Mouse (Mus musculus) kidney, adult 2 months (tissue): ENCODE results near the gene Spag7. TPM values are rescaled to one million over a fixed set of nuclear protein-coding genes. Genes with fewer than 3 reads are reported as not detected.
A peak's percentile ranks its signal among the peaks of the same experiment; 100 is the strongest.

Experiments
- DNase-seq: peaks from one replicate; pipeline ENCODE4 v3.0.0; 2021
- H3K27ac ChIP-seq: fragments of 200-500 bp; 2 replicates; pipeline ENCODE4 v1.5.1; 2012; ENCODE audit warnings: low read depth, low read length, control low read depth, inconsistent platforms; ENCODE audit not compliant: insufficient read depth
- H3K27me3 ChIP-seq: fragments of 200-500 bp; replicated peaks from 2 replicates; pipeline ENCODE4 v1.6.1; 2012; ENCODE audit warnings: mild to moderate bottlenecking, moderate library complexity, low read length, inconsistent platforms; ENCODE audit not compliant: control insufficient read depth, insufficient read depth
- H3K36me3 ChIP-seq: fragments of 200-500 bp; 2 replicates; pipeline ENCODE4 v1.6.1; 2012; ENCODE audit warnings: mild to moderate bottlenecking, moderate library complexity, low read length, inconsistent platforms; ENCODE audit not compliant: control insufficient read depth, insufficient read depth
- H3K4me1 ChIP-seq: fragments of 200-500 bp; 2 replicates; pipeline ENCODE4 v1.6.1; 2011; ENCODE audit warnings: low read length; ENCODE audit not compliant: control insufficient read depth, insufficient read depth
- H3K4me3 ChIP-seq: fragments of 200-500 bp; 2 replicates; pipeline ENCODE4 v1.5.1; 2011; ENCODE audit warnings: mild to moderate bottlenecking, low read depth, low read length, control low read depth; ENCODE audit not compliant: insufficient read depth
- CTCF ChIP-seq: fragments of 200-500 bp; conservative IDR thresholded peaks from 2 replicates; pipeline ENCODE4 v1.5.1; 2011; ENCODE audit warnings: low read depth, mild to moderate bottlenecking, control low read depth, low read length, moderate library complexity, mixed read lengths; ENCODE audit not compliant: insufficient read depth, insufficient read length
- POLR2A ChIP-seq: fragments of 200-500 bp; IDR thresholded peaks from one replicate; pipeline ENCODE4 v1.6.1; 2011; ENCODE audit warnings: low read depth, low read length, control low read depth
- WGBS: fragments of 180-500 bp; shearing (Covaris S2); methylation state at CpG from one replicate; pipeline ENCODE4 v1.1.7; 2018; 5-methylcytosine and 5-hydroxymethylcytosine counted together
- polyA plus RNA-seq: library from polyadenylated mRNA; depleted of rRNA; stranded (reverse); fragments of >200 nt; gene quantifications from 2 replicates; pipeline ENCODE4 v1.2.3, GENCODE M21; 2012

Spag7 gene
- polyA plus RNA-seq, 1 experiment: 59.8 TPM

- DNase-seq: no peak
- peaks cover 7% of the 10 kb centered on the region; the same call in 1 of the 2 replicates for H3K36me3 ChIP-seq
- no peak overlapping the region for H3K27ac ChIP-seq
- no peaks in the 10 kb centered on the region for H3K27me3 ChIP-seq
- 92% methylated on average over 9 of the region's 9 CpGs for WGBS
- no peak for TF ChIP-seq POLR2A
- peak; percentile 34; the same call in 1 of the 2 replicates for TF ChIP-seq CTCF
- H3K4me1 ChIP-seq: peaks cover 5% of the 10 kb centered on the region; the same call in 1 of the 2 replicates
- no peak overlapping the region for H3K4me3 ChIP-seq
Observed at GRCm38 (mm10) chr11:70664741-70665140, 4.5 kb downstream of the Spag7 start.

GRCm38 (mm10) chr11:70663957-70664356 is 5.3 kb downstream of the Spag7 start:
- peaks cover 5% of the 10 kb centered on the region; the same call in 1 of the 2 replicates for H3K4me1 ChIP-seq
- H3K4me3 ChIP-seq: no peak overlapping the region
- H3K27me3 ChIP-seq: no peaks in the 10 kb centered on the region
- no peak overlapping the region for H3K27ac ChIP-seq
- TF ChIP-seq CTCF: no peak
- no peak for TF ChIP-seq POLR2A
- 83% methylated on average over 6 of the region's 6 CpGs for WGBS
- H3K36me3 ChIP-seq: peaks cover 7% of the 10 kb centered on the region; the same call in 1 of the 2 replicates
- DNase-seq: no peak

- DNase-seq: no peak
- no peaks in the 10 kb centered on the region for H3K27me3 ChIP-seq
- H3K4me3 ChIP-seq: no peak overlapping the region
- TF ChIP-seq CTCF: no peak
- no peak for TF ChIP-seq POLR2A
- WGBS: 90% methylated on average over 8 of the region's 8 CpGs
- peaks cover 7% of the 10 kb centered on the region; the same call in 1 of the 2 replicates for H3K36me3 ChIP-seq
- H3K27ac ChIP-seq: no peak overlapping the region
- peaks cover 5% of the 10 kb centered on the region; the same call in 1 of the 2 replicates for H3K4me1 ChIP-seq
Observed at GRCm38 (mm10) chr11:70663101-70663500, 6.1 kb downstream of the Spag7 start.

GRCm38 (mm10) chr11:70660571-70660970 is 8.6 kb downstream of the Spag7 start:
- 82% methylated on average over 8 of the region's 8 CpGs for WGBS
- DNase-seq: no peak
- TF ChIP-seq CTCF (no peak), POLR2A (no peak)
- Histone ChIP-seq H3K4me3 (no peak overlapping the region), H3K4me1 (0 out of 2 replicates have a peak, but pooled peaks cover 2% of the 10 kb centered on the region), H3K27me3 (no peaks in the 10 kb centered on the region), H3K27ac (no peak overlapping the region), H3K36me3 (peaks cover 7% of the 10 kb centered on the region; the same call in 1 of the 2 replicates)

GRCm38 (mm10) chr11:70658942-70659341 is 10.3 kb downstream of the Spag7 start:
- WGBS: 83% methylated on average over 8 of the region's 8 CpGs
- Histone ChIP-seq H3K4me3 (no peak overlapping the region), H3K27ac (no peak overlapping the region), H3K36me3 (no peaks in the 10 kb centered on the region), H3K27me3 (no peaks in the 10 kb centered on the region), H3K4me1 (0 out of 2 replicates have a peak, but pooled peaks cover 2% of the 10 kb centered on the region)
- no peak for TF ChIP-seq CTCF
- TF ChIP-seq POLR2A: no peak
- no peak for DNase-seq

- 86% methylated on average over 5 of the region's 5 CpGs for WGBS
- no peak for DNase-seq
- Histone ChIP-seq H3K27ac (no peak overlapping the region), H3K36me3 (no peaks in the 10 kb centered on the region), H3K4me3 (no peak overlapping the region), H3K27me3 (no peaks in the 10 kb centered on the region), H3K4me1 (0 out of 2 replicates have a peak, but pooled peaks cover 2% of the 10 kb centered on the region)
- TF ChIP-seq POLR2A: no peak
- no peak for TF ChIP-seq CTCF
Observed at GRCm38 (mm10) chr11:70658521-70658920, 10.7 kb downstream of the Spag7 start.

- peaks cover 3% of the 10 kb centered on the region; the same call in 1 of the 2 replicates for H3K4me1 ChIP-seq
- no peak for DNase-seq
- no peak for TF ChIP-seq CTCF
- no peak for TF ChIP-seq POLR2A
- 70% methylated on average over 9 of the region's 9 CpGs for WGBS
- no peaks in the 10 kb centered on the region for H3K36me3 ChIP-seq
- H3K27me3 ChIP-seq: no peaks in the 10 kb centered on the region
- no peak overlapping the region for H3K4me3 ChIP-seq
- H3K27ac ChIP-seq: no peak overlapping the region
Observed at GRCm38 (mm10) chr11:70657991-70658390, 11.2 kb downstream of the Spag7 start.
